Mouse (Mus musculus) MEL (cell line): Measurements from ENCODE around the gene Rfc5. TPM values are rescaled to one million over a fixed set of nuclear protein-coding genes. Genes with fewer than 3 reads are reported as not detected.

Source experiments
- DNase-seq: peaks from one replicate; pipeline ENCODE4 v3.0.0; 2011; ENCODE audit warnings: low read depth, low spot score
- H3K27ac ChIP-seq: 2 replicates; pipeline ENCODE4 v1.5.1; 2012; ENCODE audit warnings: low read depth, mild to moderate bottlenecking, control low read depth, low read length, moderate library complexity; ENCODE audit not compliant: control insufficient read depth
- H3K27me3 ChIP-seq, 2 experiments: fragments of 150-350 bp in 1 of 2; sonication (generic) in 1 of 2; 2 replicates each; pipeline ENCODE4 v1.6.1; 2012; ENCODE audit warnings: low read length in 2 of 2, mild to moderate bottlenecking in 2 of 2, improper control_type of control experiment in 1 of 2, moderate library complexity in 1 of 2; ENCODE audit not compliant: insufficient read depth in 2 of 2, control insufficient read depth in 1 of 2
- H3K36me3 ChIP-seq, 2 experiments: 2 replicates each; pipeline ENCODE4 v1.6.1; 2012 to 2014; ENCODE audit warnings: low read length in 2 of 2, improper control_type of control experiment in 1 of 2, inconsistent platforms in 1 of 2, mild to moderate bottlenecking in 1 of 2; ENCODE audit not compliant: insufficient read depth in 2 of 2, control insufficient read depth in 1 of 2
- H3K4me1 ChIP-seq, 2 experiments: fragments of 150-350 bp in 1 of 2; sonication (generic) in 1 of 2; 2 replicates each; pipeline ENCODE4 v1.6.1; 2012; ENCODE audit warnings: low read length in 2 of 2, improper control_type of control experiment in 1 of 2, mild to moderate bottlenecking in 1 of 2; ENCODE audit not compliant: insufficient read depth in 2 of 2, control insufficient read depth in 1 of 2
- H3K4me3 ChIP-seq, 2 experiments: fragments of 150-350 bp in 1 of 2; sonication (generic) in 1 of 2; 2 replicates each; pipeline ENCODE4 v1.5.1; 2012; ENCODE audit warnings: low read depth in 2 of 2, low read length in 2 of 2, mild to moderate bottlenecking in 2 of 2, moderate library complexity in 2 of 2, control low read depth in 1 of 2, improper control_type of control experiment in 1 of 2; ENCODE audit not compliant: control insufficient read depth in 1 of 2, insufficient read depth in 1 of 2
- H3K79me2 ChIP-seq: 2 replicates; pipeline ENCODE4 v1.6.1; 2012; ENCODE audit warnings: mild to moderate bottlenecking, low read length, moderate library complexity; ENCODE audit not compliant: control insufficient read depth, poor library complexity, insufficient read depth
- H3K9ac ChIP-seq: 2 replicates; pipeline ENCODE4 v1.6.1; 2012; ENCODE audit warnings: low read depth, mild to moderate bottlenecking, control low read depth, low read length, moderate library complexity; ENCODE audit not compliant: control insufficient read depth, poor library complexity, severe bottlenecking
- H3K9me3 ChIP-seq: fragments of 150-350 bp; sonication (generic); replicated peaks from 2 replicates; pipeline ENCODE4 v1.6.1; 2012; ENCODE audit warnings: mild to moderate bottlenecking, low read length, improper control_type of control experiment, moderate library complexity; ENCODE audit not compliant: insufficient read depth
- BHLHE40 ChIP-seq: IDR thresholded peaks from 2 replicates; pipeline ENCODE4 v1.6.1; 2012; ENCODE audit warnings: low read depth, mild to moderate bottlenecking, inconsistent platforms, low read length, improper control_type of control experiment, borderline replicate concordance
- CHD2 ChIP-seq: IDR thresholded peaks from 2 replicates; pipeline ENCODE4 v1.6.1; 2011; ENCODE audit warnings: low read length, improper control_type of control experiment
- ELF1 ChIP-seq: IDR thresholded peaks from 2 replicates; pipeline ENCODE4 v1.6.1; 2014; ENCODE audit warnings: low read depth, mild to moderate bottlenecking, inconsistent platforms, low read length, improper control_type of control experiment, moderate library complexity
- ETS1 ChIP-seq: IDR thresholded peaks from 2 replicates; pipeline ENCODE4 v1.6.1; 2012; ENCODE audit warnings: low read depth, mild to moderate bottlenecking, inconsistent platforms, low read length, improper control_type of control experiment, moderate library complexity
- GATA1 ChIP-seq: IDR thresholded peaks from 2 replicates; pipeline ENCODE4 v1.6.1; 2011; ENCODE audit warnings: low read depth, low read length, improper control_type of control experiment
- HCFC1 ChIP-seq: IDR thresholded peaks from 2 replicates; pipeline ENCODE4 v1.6.1; 2012; ENCODE audit warnings: low read depth, mild to moderate bottlenecking, inconsistent platforms, low read length, improper control_type of control experiment, moderate library complexity
- KAT2A ChIP-seq: conservative IDR thresholded peaks from 2 replicates; pipeline ENCODE4 v1.6.1; 2012; ENCODE audit warnings: low read depth, low read length, improper control_type of control experiment, inconsistent platforms
- MAX ChIP-seq: IDR thresholded peaks from 2 replicates; pipeline ENCODE4 v1.6.1; 2011; ENCODE audit warnings: low read length, improper control_type of control experiment
- MAZ ChIP-seq: IDR thresholded peaks from 2 replicates; pipeline ENCODE4 v1.6.1; 2012; ENCODE audit warnings: low read depth, mild to moderate bottlenecking, inconsistent platforms, low read length, improper control_type of control experiment
- MXI1 ChIP-seq: IDR thresholded peaks from 2 replicates; pipeline ENCODE4 v1.6.1; 2011; ENCODE audit warnings: mild to moderate bottlenecking, low read depth, low read length, improper control_type of control experiment
- NRF1 ChIP-seq: IDR thresholded peaks from 2 replicates; pipeline ENCODE4 v1.6.1; 2014; ENCODE audit warnings: low read depth, mild to moderate bottlenecking, inconsistent platforms, low read length, improper control_type of control experiment, moderate library complexity; ENCODE audit not compliant: poor library complexity, insufficient read depth, severe bottlenecking
- TAL1 ChIP-seq: IDR thresholded peaks from 2 replicates; pipeline ENCODE4 v1.6.1; 2012; ENCODE audit warnings: mild to moderate bottlenecking, inconsistent platforms, low read length, moderate library complexity, mixed read lengths
- TBP ChIP-seq: IDR thresholded peaks from 2 replicates; pipeline ENCODE4 v1.8.0; 2011; ENCODE audit warnings: low read depth, low read length, improper control_type of control experiment
- UBTF ChIP-seq: IDR thresholded peaks from 2 replicates; pipeline ENCODE4 v1.6.1; 2012; ENCODE audit warnings: low read depth, mild to moderate bottlenecking, inconsistent platforms, low read length, improper control_type of control experiment, moderate library complexity, borderline replicate concordance; ENCODE audit not compliant: insufficient read depth
- USF1 ChIP-seq: IDR thresholded peaks from 2 replicates; pipeline ENCODE4 v1.6.1; 2014; ENCODE audit warnings: low read depth, mild to moderate bottlenecking, inconsistent platforms, low read length, improper control_type of control experiment, moderate library complexity
- ZKSCAN1 ChIP-seq: IDR thresholded peaks from 2 replicates; pipeline ENCODE4 v1.6.1; 2012; ENCODE audit warnings: low read depth, mild to moderate bottlenecking, inconsistent platforms, low read length, improper control_type of control experiment, moderate library complexity
- ZNF384 ChIP-seq: IDR thresholded peaks from 2 replicates; pipeline ENCODE4 v1.6.1; 2012; ENCODE audit warnings: low read depth, mild to moderate bottlenecking, inconsistent platforms, low read length, improper control_type of control experiment
- polyA plus RNA-seq, 2 experiments: library from polyadenylated mRNA; stranded (reverse) in 1 of 2; unstranded in 1 of 2; fragments of >175 nt in 1 of 2; fragments of >200 nt in 1 of 2; gene quantifications; 2 replicates each; pipeline versions ENCODE4 v1.2.1 to v1.2.4; 2012; ENCODE audit warnings: low replicate concordance in 2 of 2, low read depth in 1 of 2; ENCODE audit not compliant: insufficient read length in 2 of 2, insufficient read depth in 1 of 2, missing spikeins in 1 of 2
- total RNA-seq: library from RNA; depleted of rRNA; stranded (reverse); fragments of 300-350 nt; gene quantifications from 2 replicates; pipeline ENCODE4 v1.2.3, GENCODE M21; 2012

The Rfc5 gene
- total and polyA plus RNA-seq, 3 experiments, result 98.9 to 158 TPM; not detected in 1

DNA sequence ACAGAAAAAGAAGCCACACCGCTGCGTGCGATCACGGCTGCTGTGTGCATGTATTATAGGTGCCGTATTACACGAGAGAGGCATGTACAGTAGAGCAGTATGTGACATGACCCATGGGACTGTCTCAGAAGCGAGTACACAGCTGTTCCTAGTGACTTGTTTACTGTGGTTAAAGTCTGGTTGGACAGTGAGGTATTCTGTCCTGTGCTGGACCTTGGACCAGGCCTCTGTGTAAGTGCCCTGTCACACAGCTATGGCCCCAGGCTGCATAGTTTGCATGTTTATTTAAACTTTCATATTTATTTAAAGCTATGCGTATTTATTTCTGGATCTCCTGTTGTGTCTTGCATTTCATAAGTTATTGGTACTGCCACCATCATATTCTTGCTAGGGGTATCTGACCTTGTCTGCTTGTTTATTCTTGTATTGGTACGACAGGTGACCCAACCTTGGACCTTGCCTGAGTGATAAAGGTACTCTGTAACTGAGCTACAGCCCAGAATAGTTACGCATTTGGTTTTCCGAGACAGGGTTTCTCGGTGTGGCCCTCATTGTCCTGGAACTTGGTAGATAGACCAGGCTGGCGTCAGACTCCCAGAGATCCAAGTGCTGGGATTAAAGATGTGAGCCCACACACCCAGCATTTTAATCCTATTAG, 22.8 kb downstream of the Rfc5 start:
- Histone ChIP-seq H3K36me3 (peaks cover 3 to 4% of the 10 kb centered on the region in 2 experiments; a peak in 3 of 4 replicates), H3K4me1 (peaks cover 7 to 12% of the 10 kb centered on the region in 2 experiments), H3K9ac (no peak overlapping the region), H3K79me2 (no peaks in the 10 kb centered on the region), H3K27me3 (no peaks in the 10 kb centered on the region), H3K9me3 (no peaks in the 10 kb centered on the region), H3K4me3 (no peak overlapping the region), H3K27ac (no peak overlapping the region)
- DNase-seq, result no peak
- TF ChIP-seq TBP (no peak), NRF1 (no peak), HCFC1 (no peak), ELF1 (no peak), TAL1 (no peak), MAX (no peak), CHD2 (no peak), ETS1 (no peak), USF1 (no peak), UBTF (no peak), GATA1 (no peak), KAT2A (no peak), ZNF384 (no peak), MAZ (no peak)

DNA sequence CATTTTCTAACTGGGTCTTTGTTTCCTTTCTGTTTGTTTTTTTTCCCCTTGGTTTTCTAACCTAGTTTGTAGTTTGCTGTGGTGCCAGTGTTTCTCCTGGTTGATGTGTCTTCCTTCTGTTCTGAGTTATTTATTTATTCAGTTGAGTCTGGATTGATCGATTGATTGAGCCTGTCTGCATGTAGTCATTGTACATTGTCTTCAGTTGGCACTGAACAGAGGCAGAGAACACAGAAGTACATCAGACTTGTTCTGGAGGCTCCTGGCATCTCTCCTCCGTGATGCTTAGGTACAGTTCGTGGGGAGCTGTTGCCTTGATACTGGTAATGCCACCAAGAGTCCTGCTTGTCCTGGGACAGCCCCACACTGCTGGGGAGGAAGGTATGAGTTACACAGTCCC, 24.0 kb downstream of the Rfc5 start:
- peaks cover 10 to 22% of the 10 kb centered on the region in 2 experiments for H3K4me1 ChIP-seq
- no peaks in the 10 kb centered on the region for H3K9me3 ChIP-seq
- H3K36me3 ChIP-seq, result peaks cover 4 to 11% of the 10 kb centered on the region in 2 experiments; a peak in 3 of 4 replicates
- no peak for DNase-seq
- H3K27me3 ChIP-seq, result no peaks in the 10 kb centered on the region
- no peak overlapping the region for H3K9ac ChIP-seq
- H3K27ac ChIP-seq, result no peak overlapping the region
- TF ChIP-seq ZKSCAN1, result no peak
- no peak for TF ChIP-seq BHLHE40
- TF ChIP-seq GATA1, result no peak
- no peak for TF ChIP-seq MXI1
- no peaks in the 10 kb centered on the region for H3K79me2 ChIP-seq
- H3K4me3 ChIP-seq, result no peak overlapping the region
